Mouse (Mus musculus) kidney, embryonic 15.5 days (tissue): ENCODE results near the gene Homer3. TPM values are rescaled to one million over a fixed set of nuclear protein-coding genes. Genes with fewer than 3 reads are reported as not detected.

Source experiments
- ATAC-seq: fragments of 200-750 bp; cut with Nextera tagmentation; replicated peaks from 2 replicates; pipeline ENCODE4 v1.8.0; 2017; ENCODE audit warnings: moderate TSS enrichment; ENCODE audit not compliant: low FRiP score
- H3K27ac ChIP-seq: fragments of 300-500 bp; sonication (generic); 2 replicates; pipeline ENCODE4 v1.5.1; 2015; ENCODE audit warnings: mild to moderate bottlenecking, inconsistent platforms
- H3K27me3 ChIP-seq: fragments of 300-500 bp; sonication (generic); 2 replicates; pipeline ENCODE4 v1.6.1; 2015; ENCODE audit warnings: inconsistent platforms
- H3K36me3 ChIP-seq: fragments of 300-500 bp; sonication (generic); 2 replicates; pipeline ENCODE4 v1.6.1; 2015; ENCODE audit warnings: inconsistent platforms
- H3K4me1 ChIP-seq: fragments of 300-500 bp; sonication (generic); 2 replicates; pipeline ENCODE4 v1.6.1; 2015; ENCODE audit warnings: inconsistent platforms
- H3K4me2 ChIP-seq: fragments of 300-500 bp; sonication (generic); 2 replicates; pipeline ENCODE4 v1.6.1; 2015; ENCODE audit warnings: moderate library complexity, mild to moderate bottlenecking, inconsistent platforms
- H3K4me3 ChIP-seq: fragments of 300-500 bp; sonication (generic); replicated peaks from 2 replicates; pipeline ENCODE4 v1.5.1; 2015; ENCODE audit warnings: mild to moderate bottlenecking, inconsistent platforms
- H3K9ac ChIP-seq: fragments of 300-500 bp; sonication (generic); 2 replicates; pipeline ENCODE4 v1.6.1; 2015; ENCODE audit warnings: mild to moderate bottlenecking, inconsistent platforms
- H3K9me3 ChIP-seq: fragments of 300-500 bp; sonication (generic); replicated peaks from 2 replicates; pipeline ENCODE4 v1.6.1; 2016; ENCODE audit warnings: inconsistent platforms
- WGBS: fragments of 180-500 bp; shearing (Covaris S2); methylation state at CpG from one replicate; pipeline ENCODE4 v1.1.7; 2015; ENCODE audit warnings: mixed read lengths; 5-methylcytosine and 5-hydroxymethylcytosine counted together
- polyA plus RNA-seq: library from polyadenylated mRNA; unstranded; fragments of >200 nt; fragmentation: Nextera tagmentation; extraction: Ambion mirVana; gene quantifications from 2 replicates; pipeline ENCODE4 v1.2.1, GENCODE M21; 2015

The Homer3 gene
- polyA plus RNA-seq, 1 experiment from 2014 or later: 79.9 TPM

DNA sequence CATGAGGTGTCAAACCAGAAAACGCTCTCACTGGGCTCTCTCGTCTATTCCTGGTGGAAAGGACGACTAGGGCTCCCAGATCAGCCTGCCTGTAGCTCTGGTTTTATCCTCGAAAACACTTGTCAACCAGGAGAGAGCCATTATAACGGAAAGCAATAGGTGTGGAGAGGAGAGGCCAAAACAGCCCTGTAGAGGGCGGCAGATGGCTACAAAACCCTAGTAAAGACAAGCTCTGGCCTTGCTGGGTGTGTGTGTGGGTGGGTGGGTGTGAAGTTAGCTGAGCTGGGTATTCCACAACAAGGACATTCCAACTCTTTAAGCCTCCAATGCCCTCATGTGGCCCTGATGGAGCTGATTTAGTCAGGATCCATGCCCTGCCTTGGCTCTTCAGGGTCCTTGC, 61.1 kb downstream of the Homer3 start:
- Histone ChIP-seq H3K9me3 (no peaks in the 10 kb centered on the region), H3K4me3 (no peak overlapping the region), H3K27ac (no peak overlapping the region), H3K36me3 (peaks cover 83% of the 10 kb centered on the region), H3K4me2 (no peak overlapping the region), H3K4me1 (peaks cover 12% of the 10 kb centered on the region), H3K27me3 (no peaks in the 10 kb centered on the region), H3K9ac (no peak overlapping the region)
- ATAC-seq: no peak
- 47% methylated on average over 6 of the region's 6 CpGs for whole genome bisulfite sequencing

Other genes with a start within 250 kb of the Homer3 start
- 51.7 and 55.7 TPM in 2 replicates for gene Mau2, start 240.1 kb upstream of the Homer3 start, polyA plus RNA-seq
- 44.1 and 48.7 TPM in 2 replicates for gene Sugp1, start 240.0 kb upstream of the Homer3 start, polyA plus RNA-seq
- 1.0 TPM in 2 replicates for gene Tm6sf2, start 209.9 kb upstream of the Homer3 start, polyA plus RNA-seq
- gene Hapln4, start 199.4 kb upstream of the Homer3 start, polyA plus RNA-seq: 0.35 TPM in 1 of 2 replicates, not detected in the other
- gene Ncan, start 162.0 kb upstream of the Homer3 start, polyA plus RNA-seq: 0.32 and 0.64 TPM in 2 replicates
- 31.4 and 34.8 TPM in 2 replicates for gene Nr2c2ap, start 151.5 kb upstream of the Homer3 start, polyA plus RNA-seq
- gene Rfxank, start 143.7 kb upstream of the Homer3 start, polyA plus RNA-seq: 18.3 and 22.7 TPM in 2 replicates
- gene Borcs8, start 143.3 kb upstream of the Homer3 start, polyA plus RNA-seq: 45.0 and 47.8 TPM in 2 replicates
- 0.17 and 0.29 TPM in 2 replicates for gene Mef2b, start 143.1 kb upstream of the Homer3 start, polyA plus RNA-seq
- 71.8 and 76.3 TPM in 2 replicates for gene Tmem161a, start 110.5 kb upstream of the Homer3 start, polyA plus RNA-seq
- 4.8 and 5.1 TPM in 2 replicates for gene Slc25a42, start 70.5 kb upstream of the Homer3 start, polyA plus RNA-seq
- 29.6 and 31.6 TPM in 2 replicates for gene Sugp2, start 48.6 kb upstream of the Homer3 start, polyA plus RNA-seq
- gene Armc6, start 48.4 kb upstream of the Homer3 start, polyA plus RNA-seq: 28.8 and 31.0 TPM in 2 replicates
- 45.1 and 49.0 TPM in 2 replicates for gene Ddx49, start 19.7 kb downstream of the Homer3 start, polyA plus RNA-seq
- 320 and 327 TPM in 2 replicates for gene Cope, start 19.7 kb downstream of the Homer3 start, polyA plus RNA-seq
- gene Cers1, start 32.9 kb downstream of the Homer3 start, polyA plus RNA-seq: 2.6 and 4.0 TPM in 2 replicates
- gene Gdf1, start 47.0 kb downstream of the Homer3 start, polyA plus RNA-seq: 5.2 and 6.2 TPM in 2 replicates
- 17.1 and 17.2 TPM in 2 replicates for gene Upf1, start 70.5 kb downstream of the Homer3 start, polyA plus RNA-seq
- 0.40 and 1.5 TPM in 2 replicates for gene Comp, start 90.7 kb downstream of the Homer3 start, polyA plus RNA-seq
- gene Crtc1, start 156.8 kb downstream of the Homer3 start, polyA plus RNA-seq: 17.9 and 21.0 TPM in 2 replicates
- gene Klhl26, start 194.1 kb downstream of the Homer3 start, polyA plus RNA-seq: 20.0 and 23.5 TPM in 2 replicates
- 5.9 and 6.0 TPM in 2 replicates for gene Tmem59l, start 204.5 kb downstream of the Homer3 start, polyA plus RNA-seq
- gene Crlf1, start 210.3 kb downstream of the Homer3 start, polyA plus RNA-seq: 21.1 and 24.1 TPM in 2 replicates
- 128 and 133 TPM in 2 replicates for gene Rex1bd, start 223.9 kb downstream of the Homer3 start, polyA plus RNA-seq
- 954 and 1,022 TPM in 2 replicates for gene Uba52, start 228.0 kb downstream of the Homer3 start, polyA plus RNA-seq
- 295 and 322 TPM in 2 replicates for gene Fkbp8, start 244.9 kb downstream of the Homer3 start, polyA plus RNA-seq
- 58.5 and 64.5 TPM in 2 replicates for gene Kxd1, start 245.1 kb downstream of the Homer3 start, polyA plus RNA-seq